Mouse (Mus musculus): ENCODE measurements around the gene Gm20878. TPM values are rescaled to one million over a fixed set of nuclear protein-coding genes. Genes with fewer than 3 reads are reported as not detected.
"Not testable (repeated sequence)": the region's sequence is repeated elsewhere in the genome, so short reads cannot be mapped to it uniquely, and the experiment has no call there.

Gene Gm20878
- total RNA-seq (2021): 5.1 and 5.3 TPM in 2 replicates
- long read RNA-seq: 0 reads

DNA sequence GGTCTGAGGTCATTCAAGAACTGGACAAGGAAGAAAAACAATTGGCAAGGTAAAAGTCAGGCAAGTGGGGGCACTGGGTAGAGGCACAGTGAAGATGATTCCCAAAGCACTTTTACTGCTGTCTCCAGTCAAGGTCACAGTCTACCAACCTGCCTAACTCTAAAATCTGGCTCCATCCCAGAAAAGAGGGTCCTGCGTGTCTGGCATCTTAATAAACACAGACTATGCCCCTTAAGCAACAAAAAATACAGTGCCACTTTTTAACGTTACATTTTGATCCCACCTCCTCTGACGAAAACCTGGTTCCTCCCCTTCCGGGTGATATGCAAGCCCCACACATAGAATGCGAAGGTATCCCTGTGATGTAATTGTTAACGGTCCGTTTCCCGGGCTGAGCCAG is at the start of gene Gm20878:
TSS of gene Gm20878 (plus strand) at position 301 of the 400 bp plus-strand sequence.
- not testable (repeated sequence) for DNase-seq

DNA sequence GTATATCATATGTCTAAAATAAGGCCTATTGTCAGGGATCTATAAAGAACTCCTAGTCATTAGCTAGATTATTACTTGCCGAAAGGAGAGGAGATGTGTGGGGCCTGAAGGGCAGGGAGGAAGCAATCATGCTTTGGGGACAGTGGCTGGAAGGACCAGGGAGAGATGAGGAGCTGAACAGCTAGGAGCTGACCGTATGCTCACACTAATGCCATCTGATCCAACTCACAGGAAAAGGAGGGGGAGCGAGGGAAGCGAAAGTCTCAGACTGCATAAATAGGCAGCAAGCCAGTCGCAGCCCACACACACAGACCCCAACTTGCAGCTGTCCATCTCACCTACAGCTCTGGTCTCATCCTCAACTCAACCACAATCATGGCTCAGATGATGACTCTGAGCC is 38.1 kb upstream of the Gm20878 start, which contains the start of gene Gm21541:
TSS of gene Gm21541 (plus strand) at position 301 of the 400 bp plus-strand sequence.
- DNase-seq: not testable (repeated sequence)

DNA sequence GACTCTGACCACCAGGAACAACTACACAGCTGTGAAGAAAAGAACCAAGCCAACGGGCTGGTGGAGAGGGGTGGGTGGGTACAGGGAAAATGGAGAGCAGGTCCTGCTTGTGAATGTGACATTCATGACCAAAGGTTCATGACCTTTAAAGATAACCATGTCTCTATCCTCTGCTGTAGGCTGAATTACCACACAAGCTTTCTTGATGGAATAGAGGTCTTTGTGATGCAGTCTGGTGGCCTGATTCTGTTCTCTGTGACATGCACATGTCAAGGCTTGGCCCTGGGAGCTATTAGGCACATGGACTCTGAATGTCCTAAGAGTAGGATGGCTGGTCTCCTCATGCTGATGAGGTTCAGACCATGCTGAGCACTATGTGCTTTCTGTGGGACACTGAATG is 24.4 kb downstream of the Gm20878 start, which contains the start of gene Fam205a4:
TSS of gene Fam205a4 (plus strand) at position 301 of the 400 bp plus-strand sequence.
- not testable (repeated sequence) for DNase-seq

Other genes with a start within 250 kb of the Gm20878 start
- gene Cntfr, start 244.5 kb upstream of the Gm20878 start, total RNA-seq (2021): 46.3 and 49.8 TPM in 2 replicates
- gene Il11ra1, start 241.6 kb upstream of the Gm20878 start, total RNA-seq (2021): 56.7 and 83.4 TPM in 2 replicates
- 34.5 and 36.2 TPM in 2 replicates for gene Rpp25l, start 228.0 kb upstream of the Gm20878 start, total RNA-seq (2021)
- 108 and 120 TPM in 2 replicates for gene Dctn3, start 218.4 kb upstream of the Gm20878 start, total RNA-seq (2021)
- not detected in 2 replicates for gene Arid3c, start 210.4 kb upstream of the Gm20878 start, total RNA-seq (2021)
- gene Galt, start 186.3 kb upstream of the Gm20878 start, total RNA-seq (2021): 40.8 and 47.6 TPM in 2 replicates
- 84.5 and 86.8 TPM in 2 replicates for gene Sigmar1, start 185.4 kb upstream of the Gm20878 start, total RNA-seq (2021)
- gene Ccl27a, start 167.3 kb upstream of the Gm20878 start, total RNA-seq (2021): 32.6 and 46.2 TPM in 2 replicates
- gene Gm21541, start 38.0 kb upstream of the Gm20878 start, total RNA-seq (2021): not detected in 2 replicates
- gene Fam205a4, start 24.5 kb downstream of the Gm20878 start, total RNA-seq (2021): 0.62 and 1.0 TPM in 2 replicates
- 0.95 TPM in 1 of 2 replicates, not detected in the other for gene Gm21093, start 93.2 kb downstream of the Gm20878 start, total RNA-seq (2021)
- not detected in 2 replicates for gene Gm3893, start 149.6 kb downstream of the Gm20878 start, total RNA-seq (2021)
- gene Gm13304, start 173.2 kb downstream of the Gm20878 start, total RNA-seq (2021): 2.2 and 3.6 TPM in 2 replicates
- gene Gm13306, start 211.9 kb downstream of the Gm20878 start, total RNA-seq (2021): 16.7 TPM in 1 of 2 replicates, not detected in the other
- gene Gm13305, start 227.0 kb downstream of the Gm20878 start, total RNA-seq (2021): not detected in 2 replicates